Mouse (Mus musculus) adrenal gland, adult 10 weeks (tissue): ENCODE data around the gene Ccdc81. TPM values are rescaled to one million over a fixed set of nuclear protein-coding genes. Genes with fewer than 3 reads are reported as not detected.

ENCODE experiments used
- polyA plus RNA-seq: library from polyadenylated mRNA; stranded (reverse); fragments of 350-450 nt; fragmentation: Illumina TruSeq; extraction: RNeasy Lipid Tissue Mini Kit (QIAGEN cat#74804); gene quantifications from one replicate; pipeline ENCODE4 v1.2.3, GENCODE M21; 2014; ENCODE audit warnings: low read depth, low replicate concordance

Ccdc81 gene
- 0.23 TPM for polyA plus RNA-seq

DNA sequence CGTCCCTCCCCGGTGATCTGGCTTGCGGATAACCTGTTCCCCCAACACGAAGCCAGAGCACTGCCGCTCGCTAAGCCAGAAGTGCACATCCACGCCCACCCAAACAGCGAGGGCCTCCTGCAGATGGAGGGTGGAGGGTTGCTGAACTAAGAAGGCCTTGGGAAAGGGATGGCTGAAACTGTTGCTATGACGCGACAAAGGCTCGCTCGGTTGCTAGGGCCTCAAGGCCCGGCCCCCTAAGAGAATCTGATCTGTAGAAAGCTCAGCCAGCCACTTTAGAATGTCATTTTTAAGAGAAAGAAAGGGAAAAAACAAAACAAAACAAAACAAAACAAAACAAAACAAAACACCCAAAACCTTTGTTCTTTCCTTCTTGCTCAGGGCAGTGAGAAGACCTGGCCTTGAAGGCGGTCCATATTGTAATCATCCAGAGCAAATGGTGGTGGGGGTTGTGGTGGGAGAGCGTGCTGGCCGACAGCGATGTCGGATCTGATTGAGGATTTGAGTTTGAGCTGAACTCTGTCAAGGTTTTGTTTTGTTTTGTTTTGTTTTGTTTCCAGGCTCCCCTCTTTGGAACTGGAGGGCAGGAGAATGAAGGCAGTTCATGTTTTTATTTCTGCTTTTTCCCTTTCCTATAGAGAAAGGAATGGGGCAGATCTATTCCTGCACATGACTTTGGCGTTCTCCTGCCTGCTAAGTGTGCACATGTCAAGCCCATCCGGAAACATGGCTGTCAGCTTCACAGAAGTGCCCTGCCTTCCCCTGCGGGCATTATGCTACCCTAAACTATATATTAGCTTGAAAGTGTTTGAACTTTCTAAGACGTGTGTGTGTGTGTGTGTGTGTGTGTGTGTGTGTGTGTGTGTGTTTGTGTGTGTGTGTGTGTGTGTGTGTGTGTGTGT lies at the start of gene Ccdc81:
TSS of gene Ccdc81 (minus strand) at position 188 of the 902 bp plus-strand sequence.

DNA sequence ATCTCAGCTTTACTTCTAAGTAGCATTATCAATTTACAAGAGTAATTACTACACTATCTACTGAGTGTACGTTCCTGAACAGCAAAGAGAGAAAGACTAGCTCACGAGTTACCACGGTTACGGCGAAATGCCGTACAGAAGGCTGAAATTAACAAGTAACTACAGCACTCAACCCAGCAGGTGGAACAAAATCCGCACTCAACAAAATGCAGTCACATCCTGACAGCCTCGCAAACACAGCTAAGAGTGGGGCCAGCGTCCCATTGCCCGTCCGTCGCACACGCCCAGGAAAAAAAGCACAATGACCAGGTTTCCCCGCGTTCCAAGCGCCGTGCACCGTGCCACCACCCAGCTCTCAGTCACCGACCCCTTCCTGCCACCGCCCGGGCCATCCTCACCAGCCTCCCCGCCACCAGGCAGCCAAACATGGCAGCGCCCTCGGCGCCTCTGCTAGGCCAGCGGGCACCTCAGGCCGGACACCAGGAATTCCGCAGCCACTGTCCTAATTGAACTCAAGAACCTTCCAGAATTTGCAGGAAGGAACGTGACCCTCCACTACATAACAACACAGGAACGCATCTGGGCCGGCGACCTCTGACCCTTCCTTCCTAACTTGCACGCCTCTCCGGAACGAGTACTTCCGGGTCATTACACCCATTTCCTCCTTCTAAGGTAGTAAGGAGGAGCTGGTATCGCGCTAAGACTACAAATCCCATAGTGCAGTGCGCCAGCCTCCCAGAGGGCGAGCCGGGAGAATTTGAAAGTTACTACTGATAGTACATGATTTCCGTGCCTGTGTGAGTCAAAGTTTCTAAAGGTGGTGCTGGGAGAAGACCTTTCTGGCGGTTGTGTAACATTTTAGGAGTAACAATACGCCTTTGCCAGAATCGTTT lies 37.4 kb upstream of the Ccdc81 start, which contains the start of gene Hikeshi:
TSS of gene Hikeshi (minus strand) at position 634 of the 893 bp plus-strand sequence.

Other genes starting within 250 kb of the Ccdc81 start
- gene Hikeshi, start 37.6 kb upstream of the Ccdc81 start, polyA plus RNA-seq: 129 TPM
- 111 TPM for gene Eed, start 77.4 kb upstream of the Ccdc81 start, polyA plus RNA-seq
- gene Picalm, start 226.6 kb upstream of the Ccdc81 start, polyA plus RNA-seq: 505 TPM